Mouse (Mus musculus) 3134 (cell line): ENCODE data around the gene Eral1.
A peak's percentile ranks its signal among the peaks of the same experiment; 100 is the strongest.

ENCODE experiments used
- DNase-seq: peaks from one replicate; pipeline ENCODE4 v3.0.0-alpha.2; 2011; ENCODE audit warnings: low spot score; ENCODE audit not compliant: insufficient read length; ENCODE audit errors: extremely low read depth

Eral1 gene

GRCm38 (mm10) chr11:78040878-78041277, 39.3 kb downstream of the Eral1 start:
- DNase-seq = no peak

- peak; percentile 76 for DNase-seq
Observed at GRCm38 (mm10) chr11:78037831-78038752, 42.1 kb downstream of the Eral1 start, which contains the start of gene Flot2. TSS of gene Flot2 (plus strand) at chr11:78037931.

GRCm38 (mm10) chr11:78036791-78037190, 43.4 kb downstream of the Eral1 start:
- no peak for DNase-seq

- no peak for DNase-seq
Observed at GRCm38 (mm10) chr11:78033931-78034617, 46.1 kb downstream of the Eral1 start.

DNA sequence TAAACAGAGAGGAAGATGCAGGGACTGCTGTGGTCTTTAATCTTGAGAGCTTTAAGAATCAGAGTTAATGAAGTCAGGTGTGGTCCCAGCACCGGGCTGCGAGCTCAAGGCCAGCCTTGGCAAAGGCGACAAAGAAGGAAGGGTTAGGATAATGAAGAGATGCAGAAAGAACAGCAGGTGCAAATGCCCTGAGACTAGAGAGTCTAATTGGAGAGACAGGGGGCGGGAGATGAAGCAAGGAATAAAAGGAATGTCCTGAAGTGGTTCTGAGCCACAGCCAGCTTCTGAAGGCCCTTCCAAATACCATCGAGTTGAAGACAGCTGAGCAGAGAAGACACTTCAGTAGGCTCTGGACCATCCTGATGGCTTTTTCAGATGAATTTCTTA, 47.4 kb downstream of the Eral1 start:
- DNase-seq = no peak

GRCm38 (mm10) chr11:78031947-78032808, 48.0 kb downstream of the Eral1 start, which contains the start of gene Dhrs13:
TSS of gene Dhrs13 (plus strand) at chr11:78032280.
- DNase-seq = peak; percentile 96

DNA sequence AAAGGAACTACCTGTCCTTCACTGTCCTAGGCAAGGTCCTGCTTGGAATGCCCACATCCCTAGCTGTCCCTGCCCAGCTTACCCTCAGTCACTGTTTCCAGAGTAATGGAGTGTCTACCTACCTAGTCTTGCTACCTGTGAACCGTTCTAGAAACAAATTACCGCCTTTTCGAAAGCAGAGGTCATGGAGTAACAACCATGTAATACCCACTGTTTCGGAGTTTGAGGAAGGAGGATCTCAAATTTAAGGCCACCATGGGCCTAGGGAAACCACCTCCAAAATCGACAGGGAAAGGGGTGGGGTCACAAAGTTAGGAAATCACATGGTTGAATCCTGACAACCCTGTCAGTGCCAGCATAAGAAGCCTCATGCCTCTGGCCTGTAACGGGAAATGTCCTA, 48.8 kb downstream of the Eral1 start:
- DNase-seq = no peak

DNA sequence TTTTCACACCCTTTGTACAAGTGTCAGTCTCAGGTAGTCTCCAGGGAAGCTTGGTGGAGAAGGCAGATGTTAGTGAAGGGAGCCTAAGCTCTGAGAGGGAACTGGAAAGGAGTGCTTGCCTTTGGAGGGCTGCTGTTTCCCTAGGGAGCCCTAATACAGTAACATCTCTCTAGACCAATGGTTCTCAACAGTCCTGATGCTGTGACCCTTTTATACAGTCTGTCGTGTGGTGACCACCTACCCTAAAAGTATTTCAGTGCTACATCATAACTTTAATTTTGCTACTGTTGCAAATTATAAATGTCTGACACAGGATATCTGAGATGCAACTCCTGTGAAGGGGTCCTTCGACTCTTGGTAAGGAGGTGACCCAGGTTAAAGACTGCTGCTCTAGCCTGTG, 49.6 kb downstream of the Eral1 start:
- DNase-seq = no peak

GRCm38 (mm10) chr11:78029240-78029639, 50.9 kb downstream of the Eral1 start:
- DNase-seq = no peak

GRCm38 (mm10) chr11:78023607-78024006, 56.6 kb downstream of the Eral1 start:
- peak; percentile 32 for DNase-seq
